Mouse (Mus musculus): Measurements from ENCODE around the gene Zfp108.
A peak's percentile ranks its signal among the peaks of the same experiment; 100 is the strongest.

Gene Zfp108

GRCm38 (mm10) chr7:24286916-24287315 is 32.3 kb downstream of the Zfp108 start:
- DNase-seq, result no peak

- DNase-seq, result no peak
These were observed 33.1 kb downstream of the Zfp108 start for GRCm38 (mm10) chr7:24287670-24288069.

- DNase-seq, result no peak
These were observed 33.9 kb downstream of the Zfp108 start for GRCm38 (mm10) chr7:24288512-24288911.

- DNase-seq, result no peak
These were observed 35.6 kb downstream of the Zfp108 start for GRCm38 (mm10) chr7:24290106-24290693.

- no peak for DNase-seq
These were observed 36.9 kb downstream of the Zfp108 start for GRCm38 (mm10) chr7:24291387-24292090.

GRCm38 (mm10) chr7:24293061-24293851 is 38.7 kb downstream of the Zfp108 start:
- no peak for DNase-seq

- DNase-seq, result no peak
These were observed 40.2 kb downstream of the Zfp108 start for GRCm38 (mm10) chr7:24294763-24295162.

GRCm38 (mm10) chr7:24295376-24295775 is 40.8 kb downstream of the Zfp108 start:
- DNase-seq, result no peak

GRCm38 (mm10) chr7:24296386-24296785 is 41.8 kb downstream of the Zfp108 start:
- DNase-seq, result no peak

GRCm38 (mm10) chr7:24297361-24298095 is 42.9 kb downstream of the Zfp108 start:
- DNase-seq, result no peak

GRCm38 (mm10) chr7:24298635-24298972 is 44.0 kb downstream of the Zfp108 start:
- DNase-seq, result peak; percentile 28

- DNase-seq, result peak; percentile 82
These were observed 44.5 kb downstream of the Zfp108 start for GRCm38 (mm10) chr7:24298973-24299708.

GRCm38 (mm10) chr7:24299823-24300481 is 45.4 kb downstream of the Zfp108 start:
- peak; percentile 29 for DNase-seq

GRCm38 (mm10) chr7:24300771-24301282 is 46.2 kb downstream of the Zfp108 start, which contains the start of gene Zfp61:
Gene Zfp61 (minus strand): TSS chr7:24301232.
- DNase-seq, result no peak
